Mouse (Mus musculus) E14TG2a.4 (cell line): ENCODE results near the gene Plppr5.

Experiments
- CTCF ChIP-seq: conservative IDR thresholded peaks from 2 replicates; pipeline ENCODE4 v1.5.1; 2014; ENCODE audit warnings: low read length
- NANOG ChIP-seq: IDR thresholded peaks from 2 replicates; pipeline ENCODE4 v1.6.1; 2014; ENCODE audit warnings: borderline replicate concordance, low read length, mixed read lengths
- POU5F1 ChIP-seq: IDR thresholded peaks from 2 replicates; pipeline ENCODE4 v1.6.1; 2014; ENCODE audit warnings: low read length, borderline replicate concordance

DNA sequence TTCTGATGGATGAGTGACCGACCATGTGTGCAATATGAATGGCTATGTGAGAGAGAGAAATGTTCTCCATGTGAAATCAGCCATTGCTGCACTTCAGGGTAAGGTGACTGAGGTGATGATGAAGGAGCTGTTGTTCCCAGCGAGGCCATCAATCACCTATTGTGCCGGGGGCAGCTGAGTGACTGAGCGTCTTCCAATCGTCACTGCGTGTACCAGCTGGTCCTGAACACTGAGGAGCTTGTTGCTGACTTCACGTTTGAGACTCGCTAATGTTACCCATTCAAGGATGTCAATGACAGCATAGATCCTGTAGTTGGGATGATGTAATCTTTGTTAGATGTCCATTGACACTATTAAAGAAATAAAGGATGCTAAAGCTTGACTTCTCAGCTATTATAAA lies 74.0 kb downstream of the Plppr5 start:
- TF ChIP-seq CTCF (no peak), POU5F1 (no peak), NANOG (no peak)
